ENCODE assay signal across 11 mouse cellular contexts in the genomic region with DNA sequence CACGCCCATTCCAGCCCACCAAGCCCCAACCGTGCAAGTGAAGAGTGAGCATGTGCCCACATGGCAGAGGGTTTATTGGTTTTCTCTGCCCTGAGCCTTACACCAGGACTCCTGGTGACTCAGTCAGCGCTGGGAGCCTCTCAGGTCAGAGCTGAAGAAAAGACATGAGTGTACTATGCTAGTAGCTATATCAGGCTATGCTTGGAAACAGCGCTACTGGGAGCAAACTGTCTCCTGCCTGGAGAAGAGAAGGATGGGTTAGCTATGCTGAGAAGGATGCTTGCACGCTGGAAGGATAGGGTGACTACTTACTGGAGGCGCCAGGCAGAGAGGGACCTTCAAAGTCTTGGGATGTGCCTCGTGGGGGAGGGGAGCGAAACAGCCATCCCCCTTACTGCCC. TPM values are rescaled to one million over a fixed set of nuclear protein-coding genes. Genes with fewer than 3 reads are reported as not detected.
A peak's percentile ranks its signal among the peaks of the same experiment; 100 is the strongest.
DNase-seq lines count a peak whose midpoint lies in the region; ATAC-seq and TF ChIP-seq lines count a peak whose summit lies in the region.
"Had no signal": no experiment of that assay in that cellular context is flagged by ENCODE, and none has a peak within 500 bp of the region (broad histone marks: within the 10 kb centered on the region; RNA-seq: fewer than 3 reads in every experiment).

No protein-coding gene starts in this region.

- H3K4me2 ChIP-seq in heart, embryonic 15.5 days = peak overlapping the region; percentile 94
- no peak overlapping the region for H3K4me2 ChIP-seq in embryonic facial prominence, embryonic 11.5 days (ENCODE audit: low read depth, low read length)
- peak overlapping the region; percentile 77 for H3K4me2 ChIP-seq in hindbrain, embryonic 13.5 days
- H3K4me2 ChIP-seq in midbrain, embryonic 16.5 days (ENCODE audit: low read length) = peak overlapping the region; percentile 89; the same call in 1 of the 2 replicates

- no peak overlapping the region for H3K4me3 ChIP-seq in heart, embryonic 15.5 days
- no peak overlapping the region for H3K4me3 ChIP-seq in embryonic facial prominence, embryonic 11.5 days (ENCODE audit: low read depth, low read length)
- no peak overlapping the region; the same call in 1 of the 2 replicates for H3K4me3 ChIP-seq in hindbrain, embryonic 13.5 days
- H3K4me3 ChIP-seq in midbrain, embryonic 16.5 days (ENCODE audit: low read depth, low read length) = no peak overlapping the region
- no peak overlapping the region for H3K4me3 ChIP-seq in left cerebral cortex, adult 2 months

- no peak for ATAC-seq in heart, embryonic 15.5 days (replicated peaks; ENCODE audit: insufficient number of reproducible peaks, insufficient read depth, low FRiP score, low read depth)
- ATAC-seq in embryonic facial prominence, embryonic 11.5 days (replicated peaks; ENCODE audit: insufficient number of reproducible peaks, low FRiP score, low TSS enrichment, low read depth) = peak; percentile 25; the same call in 1 of the 2 replicates
- ATAC-seq in hindbrain, embryonic 13.5 days (ENCODE audit: low FRiP score) = no peak
- 0 out of 2 replicates have a peak, but pooled peaks have one; percentile 4 for ATAC-seq in midbrain, embryonic 16.5 days
- ATAC-seq in erythroblast, adult 5-6 weeks (replicated peaks; ENCODE audit: low FRiP score, poor library complexity, severe bottlenecking) = no peak

- WGBS in heart, embryonic 15.5 days = 44% methylated on average over 8 of the region's 8 CpGs
- WGBS in embryonic facial prominence, embryonic 11.5 days = 32% methylated on average over 8 of the region's 8 CpGs
- 50% methylated on average over 8 of the region's 8 CpGs for WGBS in hindbrain, embryonic 13.5 days
- 49% methylated on average over 8 of the region's 8 CpGs for WGBS in midbrain, embryonic 16.5 days

- peaks cover 13% of the 10 kb centered on the region; the same call in 1 of the 2 replicates for H3K27me3 ChIP-seq in heart, embryonic 15.5 days
- H3K27me3 ChIP-seq in embryonic facial prominence, embryonic 11.5 days (ENCODE audit: control insufficient read depth, insufficient read depth, low read length) = peaks cover 6% of the 10 kb centered on the region; the same call in 1 of the 2 replicates
- peaks cover 29% of the 10 kb centered on the region for H3K27me3 ChIP-seq in hindbrain, embryonic 13.5 days
- peaks cover 10% of the 10 kb centered on the region; the same call in 1 of the 2 replicates for H3K27me3 ChIP-seq in midbrain, embryonic 16.5 days (ENCODE audit: control insufficient read depth, insufficient read depth, low read depth, low read length)

- DNase-seq in heart, postnatal 36 days = no peak
- DNase-seq in embryonic facial prominence, embryonic 11.5 days (ENCODE audit: low spot score) = no peak
- no peak for DNase-seq in left cerebral cortex, adult 2 months (ENCODE audit: extremely low spot score in 1 of 2, low spot score in 2 of 2)
- DNase-seq in gastrocnemius, adult 18-20 months (ENCODE audit: low spot score) = no peak
- DNase-seq: cerebellum, postnatal 36 days; gastrocnemius, postnatal 25 days had no signal

- intact Hi-C loops in heart, postnatal 36 days (cut with DNase I) = loop anchor here (5.0 kb wide), 2 partner anchors 92 to 127 kb away; partner anchors contain the start of genes Mrrf and Rbm18
- intact Hi-C loops in left cerebral cortex, adult 2 months (cut with DNase I) = loop anchor here (1.0 to 5.0 kb wide), 2 partner anchors 38 to 92 kb away; no protein-coding TSS in a partner anchor

- TF ChIP-seq CTCF in left cerebral cortex, adult 2 months (IDR thresholded peaks at IDR 0.05) = no peak

- no peaks in the 10 kb centered on the region for H3K36me3 ChIP-seq in heart, embryonic 15.5 days
- H3K36me3 ChIP-seq in embryonic facial prominence, embryonic 11.5 days (replicated peaks; ENCODE audit: control insufficient read depth, insufficient read depth, low read depth, low read length) = no peaks in the 10 kb centered on the region
- H3K36me3 ChIP-seq in hindbrain, embryonic 13.5 days = no peaks in the 10 kb centered on the region
- H3K36me3 ChIP-seq in midbrain, embryonic 16.5 days (ENCODE audit: control insufficient read depth, insufficient read depth, low read length) = no peaks in the 10 kb centered on the region

- no peaks in the 10 kb centered on the region for H3K9me3 ChIP-seq in heart, embryonic 15.5 days (replicated peaks)
- no peaks in the 10 kb centered on the region for H3K9me3 ChIP-seq in embryonic facial prominence, embryonic 11.5 days (replicated peaks; ENCODE audit: control insufficient read depth, low read length)
- H3K9me3 ChIP-seq in hindbrain, embryonic 13.5 days = no peaks in the 10 kb centered on the region
- H3K9me3 ChIP-seq in midbrain, embryonic 16.5 days (replicated peaks; ENCODE audit: control insufficient read depth, low read length, poor library complexity, severe bottlenecking) = no peaks in the 10 kb centered on the region

- H3K9ac ChIP-seq in heart, embryonic 15.5 days = no peak overlapping the region
- no peak overlapping the region for H3K9ac ChIP-seq in embryonic facial prominence, embryonic 11.5 days (replicated peaks; ENCODE audit: low read length)
- no peak overlapping the region; the same call in 1 of the 2 replicates for H3K9ac ChIP-seq in hindbrain, embryonic 13.5 days
- 0 out of 2 replicates have a peak overlapping the region, but pooled peaks have one; percentile 67 for H3K9ac ChIP-seq in midbrain, embryonic 16.5 days (ENCODE audit: low read depth, low read length)

- H3K27ac ChIP-seq in heart, embryonic 15.5 days = no peak overlapping the region
- H3K27ac ChIP-seq in embryonic facial prominence, embryonic 11.5 days (replicated peaks; ENCODE audit: low read depth, low read length) = no peak overlapping the region
- H3K27ac ChIP-seq in hindbrain, embryonic 13.5 days = no peak overlapping the region
- H3K27ac ChIP-seq in midbrain, embryonic 16.5 days (ENCODE audit: low read length) = no peak overlapping the region
- no peak overlapping the region for H3K27ac ChIP-seq in left cerebral cortex, adult 2 months

- H3K4me1 ChIP-seq in heart, embryonic 15.5 days (replicated peaks) = peaks cover 23% of the 10 kb centered on the region
- peaks cover 3% of the 10 kb centered on the region; the same call in 1 of the 2 replicates for H3K4me1 ChIP-seq in embryonic facial prominence, embryonic 11.5 days (ENCODE audit: control insufficient read depth, insufficient read depth, low read length)
- peaks cover 13% of the 10 kb centered on the region for H3K4me1 ChIP-seq in hindbrain, embryonic 13.5 days (replicated peaks)
- H3K4me1 ChIP-seq in midbrain, embryonic 16.5 days (ENCODE audit: control insufficient read depth, insufficient read depth, low read length) = peaks cover 8% of the 10 kb centered on the region

RNA-seq across cellular contexts. Expression of gene Ttll11, which starts 30.9 kb away (rescaled TPM):
- polyA plus RNA-seq in heart, embryonic 15.5 days (2015; fragmentation: Nextera tagmentation; extraction: Ambion mirVana) = 0.94 and 1.0 TPM in 2 replicates
- total RNA-seq in heart, postnatal 36 days (2021) = 1 to 10 TPM; 1.1 to 2.5 TPM
- polyA plus RNA-seq in embryonic facial prominence, embryonic 11.5 days (2014; fragmentation: Nextera tagmentation; extraction: Ambion mirVana) = 0.70 and 2.1 TPM in 2 replicates
- polyA plus RNA-seq in hindbrain, embryonic 13.5 days (2015; fragmentation: Nextera tagmentation; extraction: Ambion mirVana) = 4.1 and 4.3 TPM in 2 replicates
- polyA plus RNA-seq in midbrain, embryonic 16.5 days (2015; fragmentation: Nextera tagmentation; extraction: Ambion mirVana) = 4.3 and 4.9 TPM in 2 replicates
- total RNA-seq in left cerebral cortex, adult 2 months (2021) = 10 to 100 TPM; 40.2 to 42.2 TPM
- total RNA-seq in gastrocnemius, adult 18-20 months (2021) = 1 to 10 TPM; 1.7 to 2.1 TPM
- not detected in 2 replicates for total RNA-seq in erythroblast, adult 5-6 weeks (2015; ENCODE audit: low replicate concordance)
- not detected in 2 replicates for total RNA-seq in erythroblast, adult 5-6 weeks (2017; ENCODE audit: low replicate concordance)

RNA-seq across cellular contexts. Expression of gene Ndufa8, which starts 38.6 kb away (rescaled TPM):
- polyA plus RNA-seq in heart, embryonic 15.5 days (2015; fragmentation: Nextera tagmentation; extraction: Ambion mirVana) = 411 and 477 TPM in 2 replicates
- 100 to 1,000 TPM; 662 to 685 TPM for total RNA-seq in heart, postnatal 36 days (2021)
- 200 and 206 TPM in 2 replicates for polyA plus RNA-seq in embryonic facial prominence, embryonic 11.5 days (2014; fragmentation: Nextera tagmentation; extraction: Ambion mirVana)
- 261 and 262 TPM in 2 replicates for polyA plus RNA-seq in hindbrain, embryonic 13.5 days (2015; fragmentation: Nextera tagmentation; extraction: Ambion mirVana)
- polyA plus RNA-seq in midbrain, embryonic 16.5 days (2015; fragmentation: Nextera tagmentation; extraction: Ambion mirVana) = 293 and 307 TPM in 2 replicates
- total RNA-seq in left cerebral cortex, adult 2 months (2021) = 100 to 1,000 TPM; 185 to 195 TPM
- total RNA-seq in gastrocnemius, adult 18-20 months (2021) = 100 to 1,000 TPM; 309 to 366 TPM
- 16.9 and 28.4 TPM in 2 replicates for total RNA-seq in erythroblast, adult 5-6 weeks (2015; ENCODE audit: low replicate concordance)
- total RNA-seq in erythroblast, adult 5-6 weeks (2017; ENCODE audit: low replicate concordance) = 6.5 and 9.3 TPM in 2 replicates

RNA-seq across cellular contexts. Expression of gene Morn5, which starts 38.7 kb away (rescaled TPM):
- polyA plus RNA-seq in heart, embryonic 15.5 days (2015; fragmentation: Nextera tagmentation; extraction: Ambion mirVana) = 0.24 and 0.34 TPM in 2 replicates
- total RNA-seq in heart, postnatal 36 days (2021) = not detected
- polyA plus RNA-seq in embryonic facial prominence, embryonic 11.5 days (2014; fragmentation: Nextera tagmentation; extraction: Ambion mirVana) = not detected in 2 replicates
- 1.9 and 5.7 TPM in 2 replicates for polyA plus RNA-seq in hindbrain, embryonic 13.5 days (2015; fragmentation: Nextera tagmentation; extraction: Ambion mirVana)
- 2.9 and 3.5 TPM in 2 replicates for polyA plus RNA-seq in midbrain, embryonic 16.5 days (2015; fragmentation: Nextera tagmentation; extraction: Ambion mirVana)
- total RNA-seq in left cerebral cortex, adult 2 months (2021) = 1 to 10 TPM; 1.0 to 1.4 TPM
- not detected for total RNA-seq in gastrocnemius, adult 18-20 months (2021)
- not detected in 2 replicates for total RNA-seq in erythroblast, adult 5-6 weeks (2015; ENCODE audit: low replicate concordance)
- not detected in 2 replicates for total RNA-seq in erythroblast, adult 5-6 weeks (2017; ENCODE audit: low replicate concordance)
- total RNA-seq: gastrocnemius, postnatal 25 days; liver, adult 2 months had no signal
- polyA plus RNA-seq: liver, adult 2 months had no signal

Comparison
In these comparisons a context has a peak if more than half of its experiments do, and no peak if none do; other contexts are left out.
1. ATAC-seq: peak in embryonic facial prominence, embryonic 11.5 days (single experiment) and midbrain, embryonic 16.5 days (single experiment); none in heart, embryonic 15.5 days (single experiment), hindbrain, embryonic 13.5 days (single experiment) and erythroblast, adult 5-6 weeks (single experiment).
2. RNA of gene Ttll11, which starts 30.9 kb away (total RNA-seq): 40.2 to 42.2 TPM in left cerebral cortex, adult 2 months; 1.1 to 2.5 TPM in heart, postnatal 36 days, 1.7 to 2.1 TPM in gastrocnemius, adult 18-20 months and not detected in erythroblast, adult 5-6 weeks; every median in the first group is over 10 times any median in the second.
3. RNA of gene Ndufa8, which starts 38.6 kb away (total RNA-seq): 662 to 685 TPM in heart, postnatal 36 days, 309 to 366 TPM in gastrocnemius, adult 18-20 months and 185 to 195 TPM in left cerebral cortex, adult 2 months; 6.5 to 28.4 TPM in erythroblast, adult 5-6 weeks; every median in the first group is over 4 times any median in the second.